Mouse (Mus musculus) C2C12 (cell line): ENCODE measurements around the gene Kdm4b. TPM values are rescaled to one million over a fixed set of nuclear protein-coding genes. Genes with fewer than 3 reads are reported as not detected.

Experiments
- H3K27me3 ChIP-seq: one replicate; pipeline ENCODE4 v1.6.1; 2011; ENCODE audit not compliant: control insufficient read depth, insufficient read depth, insufficient read length
- H3K36me3 ChIP-seq: one replicate; pipeline ENCODE4 v1.6.1; 2011; ENCODE audit not compliant: control insufficient read depth, insufficient read depth
- H3K4me3 ChIP-seq: one replicate; pipeline ENCODE4 v1.5.1; 2011; ENCODE audit warnings: mild to moderate bottlenecking, control low read depth; ENCODE audit not compliant: poor library complexity, insufficient read depth, severe bottlenecking
- H3K79me2 ChIP-seq: one replicate; pipeline ENCODE4 v1.6.1; 2011; ENCODE audit not compliant: control insufficient read depth, insufficient read depth
- H3K79me3 ChIP-seq: one replicate; pipeline ENCODE4 v1.6.1; 2011; ENCODE audit warnings: low read depth, control low read depth
- H3ac ChIP-seq: one replicate; pipeline ENCODE3; 2011; ENCODE audit warnings: low read depth; ENCODE audit not compliant: control insufficient read depth, insufficient read length
- CEBPB ChIP-seq: IDR thresholded peaks from one replicate; pipeline ENCODE4 v1.6.1; 2011; ENCODE audit warnings: low read depth, mild to moderate bottlenecking, control low read depth, moderate library complexity
- CTCF ChIP-seq: IDR thresholded peaks from one replicate; pipeline ENCODE4 v1.5.1; 2011; ENCODE audit not compliant: control insufficient read depth, insufficient read depth, insufficient read length
- FOSL1 ChIP-seq: IDR thresholded peaks from one replicate; pipeline ENCODE4 v1.8.0; 2011; ENCODE audit warnings: mild to moderate bottlenecking, low read length; ENCODE audit not compliant: poor library complexity, insufficient read depth, severe bottlenecking
- MAX ChIP-seq: IDR thresholded peaks from one replicate; pipeline ENCODE4 v1.6.1; 2011; ENCODE audit warnings: mild to moderate bottlenecking, control low read depth
- MYOD1 ChIP-seq: IDR thresholded peaks from one replicate; pipeline ENCODE4 v1.6.1; 2011; ENCODE audit warnings: low read depth; ENCODE audit not compliant: control insufficient read depth, insufficient read length
- MYOG ChIP-seq: IDR thresholded peaks from one replicate; pipeline ENCODE4 v1.6.1; 2011; ENCODE audit not compliant: control insufficient read depth, insufficient read length; ENCODE audit errors: extremely low read depth
- USF1 ChIP-seq: IDR thresholded peaks from one replicate; pipeline ENCODE4 v1.6.1; 2011; ENCODE audit warnings: low read depth, mild to moderate bottlenecking, control low read depth, moderate library complexity
- polyA plus RNA-seq: library from polyadenylated mRNA; unstranded; fragments of >200 nt; fragmentation: generic; extraction: Trizol; gene quantifications from one replicate; pipeline ENCODE4 v1.2.1, GENCODE M21; 2012; ENCODE audit warnings: missing spikeins

Kdm4b gene
- polyA plus RNA-seq, 1 experiment, result 10.1 TPM

DNA sequence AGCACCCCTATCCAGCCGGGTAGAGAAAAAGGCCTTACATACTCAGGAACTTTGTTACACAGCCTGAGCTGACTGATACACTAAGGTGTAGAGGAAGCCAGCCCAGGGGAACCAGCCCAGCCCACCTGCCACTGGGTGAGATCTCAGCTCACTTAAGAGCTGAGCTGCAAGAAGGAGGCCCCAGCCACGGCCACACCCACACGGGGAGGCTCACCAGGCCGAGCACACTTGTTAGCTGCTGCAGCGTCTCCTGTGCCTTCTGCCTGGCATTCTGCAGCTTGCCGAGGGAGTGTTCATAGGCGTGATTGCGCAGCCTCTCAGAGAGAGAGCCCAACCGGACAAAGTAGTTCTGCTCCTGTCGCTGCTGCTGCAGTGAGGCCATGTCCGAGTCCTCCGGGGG is 44.7 kb upstream of the Kdm4b start:
- peaks cover 15% of the 10 kb centered on the region for H3K36me3 ChIP-seq
- H3K27me3 ChIP-seq, result no peaks in the 10 kb centered on the region
- peaks cover 3% of the 10 kb centered on the region for H3K79me2 ChIP-seq
- H3K79me3 ChIP-seq, result no peaks in the 10 kb centered on the region
- TF ChIP-seq CTCF, result no peak
- TF ChIP-seq MAX, result no peak
- no peak for TF ChIP-seq CEBPB
- TF ChIP-seq MYOD1, result no peak
- no peak for TF ChIP-seq USF1
- no peak for TF ChIP-seq FOSL1
- TF ChIP-seq MYOG, result no peak
- H3ac ChIP-seq, result no peak overlapping the region
- no peak overlapping the region for H3K4me3 ChIP-seq

- no peak overlapping the region for H3K4me3 ChIP-seq
- peaks cover 15% of the 10 kb centered on the region for H3K36me3 ChIP-seq
- no peak for TF ChIP-seq FOSL1
- no peak for TF ChIP-seq MYOD1
- no peak for TF ChIP-seq CTCF
These were observed 43.1 kb upstream of the Kdm4b start for GRCm38 (mm10) chr17:56282802-56283201.

DNA sequence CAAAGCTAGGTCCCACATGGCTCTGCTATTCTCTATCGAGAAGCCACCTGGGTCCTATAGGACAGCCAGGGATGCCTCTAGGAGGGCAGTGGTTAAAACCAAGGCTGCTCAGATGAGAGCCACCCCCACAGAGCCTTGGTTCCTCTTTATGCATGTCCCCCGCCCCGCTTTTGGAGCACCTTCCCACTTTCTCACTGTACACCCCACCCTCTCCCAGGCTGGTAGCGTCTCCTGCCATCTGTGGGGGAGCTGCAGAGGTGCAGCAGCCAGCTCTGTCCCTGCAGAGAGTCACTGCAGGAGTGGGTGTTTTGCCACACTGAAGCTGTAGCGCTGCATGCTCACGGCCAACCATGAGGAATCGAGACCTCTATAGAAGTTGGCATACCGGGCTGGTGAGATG is 42.5 kb upstream of the Kdm4b start:
- Histone ChIP-seq H3ac (no peak overlapping the region), H3K36me3 (peaks cover 15% of the 10 kb centered on the region), H3K79me2 (peaks cover 8% of the 10 kb centered on the region), H3K27me3 (no peaks in the 10 kb centered on the region), H3K79me3 (no peaks in the 10 kb centered on the region), H3K4me3 (no peak overlapping the region)
- TF ChIP-seq MYOG (no peak), USF1 (no peak), CEBPB (no peak)

More at GRCm38 (mm10) chr17:56282802-56283201, 43.1 kb upstream of the Kdm4b start:
- H3ac ChIP-seq, result no peak overlapping the region
- H3K27me3 ChIP-seq, result no peaks in the 10 kb centered on the region
- no peaks in the 10 kb centered on the region for H3K79me3 ChIP-seq
- peaks cover 3% of the 10 kb centered on the region for H3K79me2 ChIP-seq

DNA sequence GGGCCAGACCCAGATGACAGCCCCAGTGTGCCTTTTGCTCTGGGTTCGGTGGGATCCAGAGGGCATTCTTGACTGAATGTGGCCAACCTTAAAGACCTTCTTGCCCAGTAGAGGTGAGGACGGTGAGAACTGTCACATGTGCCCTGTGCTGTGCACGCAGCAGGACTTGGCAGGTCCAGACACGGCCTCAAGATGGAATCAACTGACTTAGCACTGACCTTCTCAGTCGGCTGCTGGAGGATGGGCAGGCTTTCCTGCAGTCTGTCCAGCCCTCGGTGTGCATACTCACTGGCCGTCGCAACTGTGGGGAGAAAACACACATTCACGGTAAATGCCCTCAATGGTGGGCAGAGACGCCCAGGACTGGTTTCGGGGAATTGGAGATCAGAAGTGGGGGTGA is 39.9 kb upstream of the Kdm4b start:
- no peaks in the 10 kb centered on the region for H3K27me3 ChIP-seq
- no peak for TF ChIP-seq MYOG
- no peak for TF ChIP-seq CTCF
- TF ChIP-seq CEBPB, result no peak
- TF ChIP-seq MAX, result no peak
- no peak for TF ChIP-seq FOSL1
- no peak for TF ChIP-seq USF1
- no peak for TF ChIP-seq MYOD1
- H3K4me3 ChIP-seq, result no peak overlapping the region
- H3K79me2 ChIP-seq, result peaks cover 16% of the 10 kb centered on the region
- no peaks in the 10 kb centered on the region for H3K79me3 ChIP-seq
- H3ac ChIP-seq, result no peak overlapping the region
- H3K36me3 ChIP-seq, result peaks cover 9% of the 10 kb centered on the region

DNA sequence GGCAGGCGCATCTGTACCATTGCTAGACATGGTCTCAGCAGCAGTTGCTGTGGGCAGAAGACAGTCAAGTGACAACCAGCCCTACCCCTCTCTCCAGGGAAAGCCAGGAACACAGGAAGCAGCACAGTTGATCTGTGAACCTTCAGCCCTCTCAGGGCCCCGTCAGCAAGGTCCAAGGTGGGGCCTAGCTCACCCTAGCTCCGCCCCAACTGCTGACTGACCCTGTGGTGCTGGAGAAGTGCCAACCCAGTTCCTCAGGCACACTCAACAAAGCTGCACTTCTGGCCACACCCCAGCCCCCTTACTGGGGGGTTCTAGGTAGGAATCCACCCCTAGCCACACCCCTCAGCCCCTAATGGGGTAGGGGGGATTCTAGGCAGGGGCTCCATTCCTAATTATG is 38.0 kb upstream of the Kdm4b start:
- Histone ChIP-seq H3K27me3 (no peaks in the 10 kb centered on the region), H3K79me2 (peaks cover 16% of the 10 kb centered on the region), H3K36me3 (peaks cover 7% of the 10 kb centered on the region), H3ac (no peak overlapping the region), H3K4me3 (no peak overlapping the region), H3K79me3 (no peaks in the 10 kb centered on the region)
- TF ChIP-seq MAX (no peak), CEBPB (no peak), FOSL1 (no peak), CTCF (no peak), MYOD1 (no peak), USF1 (no peak), MYOG (no peak)

GRCm38 (mm10) chr17:56288866-56289265 is 37.0 kb upstream of the Kdm4b start:
- Histone ChIP-seq H3K79me3 (no peaks in the 10 kb centered on the region), H3K4me3 (no peak overlapping the region), H3K36me3 (peaks cover 7% of the 10 kb centered on the region), H3K27me3 (no peaks in the 10 kb centered on the region), H3K79me2 (peaks cover 16% of the 10 kb centered on the region), H3ac (no peak overlapping the region)
- TF ChIP-seq MYOG (no peak), USF1 (no peak), MYOD1 (no peak), CTCF (no peak), CEBPB (no peak), MAX (no peak), FOSL1 (no peak)
